Mouse (Mus musculus) lung, embryonic 14.5 days (tissue): ENCODE data around the gene Ppfibp1. TPM values are rescaled to one million over a fixed set of nuclear protein-coding genes. Genes with fewer than 3 reads are reported as not detected.

Experiments used
- ATAC-seq: fragments of 200-750 bp; cut with Nextera tagmentation; 2 replicates; pipeline ENCODE4 v1.8.0; 2017; ENCODE audit warnings: mild to moderate bottlenecking, moderate TSS enrichment, moderate library complexity; ENCODE audit not compliant: insufficient read depth
- DNase-seq: peaks from one replicate; pipeline ENCODE4 v3.0.0-alpha.2; 2015
- H3K27ac ChIP-seq: fragments of 300-500 bp; sonication (generic); 2 replicates; pipeline ENCODE4 v1.5.1; 2014; ENCODE audit warnings: low read depth, mild to moderate bottlenecking, moderate library complexity
- H3K27me3 ChIP-seq: fragments of 300-500 bp; sonication (generic); 2 replicates; pipeline ENCODE4 v1.6.1; 2014; ENCODE audit warnings: low read length, control low read depth; ENCODE audit not compliant: insufficient read depth
- H3K36me3 ChIP-seq: fragments of 300-500 bp; sonication (generic); 2 replicates; pipeline ENCODE4 v1.6.1; 2014; ENCODE audit warnings: control low read depth; ENCODE audit not compliant: insufficient read depth
- H3K4me1 ChIP-seq: fragments of 300-500 bp; sonication (generic); 2 replicates; pipeline ENCODE4 v1.6.1; 2014; ENCODE audit warnings: antibody characterized with exemption, control low read depth; ENCODE audit not compliant: insufficient read depth
- H3K4me2 ChIP-seq: fragments of 300-500 bp; sonication (generic); 2 replicates; pipeline ENCODE4 v1.6.1; 2014; ENCODE audit warnings: mild to moderate bottlenecking
- H3K4me3 ChIP-seq: fragments of 300-500 bp; sonication (generic); 2 replicates; pipeline ENCODE4 v1.5.1; 2014; ENCODE audit warnings: low read depth, low read length
- H3K9ac ChIP-seq: fragments of 300-500 bp; sonication (generic); 2 replicates; pipeline ENCODE4 v1.6.1; 2014
- H3K9me3 ChIP-seq: fragments of 300-500 bp; sonication (generic); 2 replicates; pipeline ENCODE4 v1.6.1; 2016; ENCODE audit warnings: low read depth, low read length, control low read depth
- CTCF ChIP-seq: IDR thresholded peaks from 2 replicates; pipeline ENCODE4 v1.5.1; 2016; ENCODE audit warnings: antibody characterized with exemption, low read depth
- WGBS: fragments of 180-500 bp; shearing (Covaris S2); extraction: QIAGEN DNeasy Blood & Tissue Kit; methylation state at CpG from one replicate; pipeline ENCODE4 v1.1.7; 2014; 5-methylcytosine and 5-hydroxymethylcytosine counted together
- polyA plus RNA-seq: library from polyadenylated mRNA; unstranded; fragments of >200 nt; fragmentation: Nextera tagmentation; extraction: Ambion mirVana; gene quantifications from 2 replicates; pipeline ENCODE4 v1.2.1, GENCODE M21; 2014

The Ppfibp1 gene
- polyA plus RNA-seq, 1 experiment from 2014 or later = 52.5 TPM

DNA sequence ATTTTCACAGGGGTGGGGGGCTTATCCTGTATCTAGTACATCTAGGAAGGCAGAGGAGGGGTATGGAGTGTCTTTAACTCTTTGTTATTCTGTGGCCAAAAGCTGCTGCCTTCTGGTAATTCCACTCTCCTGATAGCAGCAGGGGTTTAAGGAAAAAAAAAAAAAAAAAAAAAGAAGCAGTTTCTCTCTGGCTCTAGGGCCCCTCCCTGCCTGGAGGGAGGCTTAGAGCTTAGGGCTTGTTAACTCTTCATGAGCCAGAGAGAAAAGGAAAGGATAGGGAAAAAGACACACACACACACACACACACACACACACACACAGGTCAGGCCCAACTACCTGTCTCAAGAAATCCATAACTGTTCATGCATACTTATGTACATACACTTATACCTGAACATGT is 85.5 kb downstream of the Ppfibp1 start:
- Histone ChIP-seq H3K4me3 (no peak overlapping the region), H3K36me3 (peaks cover 8% of the 10 kb centered on the region; the same call in 1 of the 2 replicates), H3K9me3 (no peaks in the 10 kb centered on the region), H3K27me3 (no peaks in the 10 kb centered on the region), H3K4me2 (no peak overlapping the region), H3K27ac (no peak overlapping the region), H3K4me1 (0 out of 2 replicates have a peak, but pooled peaks cover 2% of the 10 kb centered on the region), H3K9ac (no peak overlapping the region)
- ATAC-seq = no peak
- no peak for DNase-seq
- no peak for TF ChIP-seq CTCF

DNA sequence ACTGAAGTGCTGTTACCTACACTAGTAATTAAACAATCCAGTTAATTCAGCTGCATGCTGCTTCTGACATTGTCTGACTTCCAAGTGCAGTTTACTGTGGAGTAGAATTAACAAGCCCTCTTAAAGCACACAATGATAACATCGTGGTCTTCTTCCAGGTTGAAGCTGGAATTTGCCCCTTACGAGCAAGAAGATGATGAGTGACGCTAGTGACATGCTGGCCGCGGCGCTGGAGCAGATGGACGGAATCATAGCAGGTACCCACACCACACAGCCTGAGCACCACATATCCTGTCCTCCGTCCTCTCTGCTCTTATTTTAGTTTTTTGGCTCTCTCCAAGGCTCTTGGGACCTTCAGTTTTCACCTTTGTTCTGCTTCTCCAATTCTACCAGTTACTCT is 88.2 kb downstream of the Ppfibp1 start:
- ATAC-seq (no peak), DNase-seq (no peak)
- H3K4me3 ChIP-seq = no peak overlapping the region
- WGBS = 74% methylated on average over 8 of the region's 8 CpGs
- H3K27me3 ChIP-seq = no peaks in the 10 kb centered on the region
- no peak overlapping the region for H3K9ac ChIP-seq
- no peak overlapping the region for H3K4me2 ChIP-seq
- no peak for TF ChIP-seq CTCF
- H3K4me1 ChIP-seq = 0 out of 2 replicates have a peak, but pooled peaks cover 7% of the 10 kb centered on the region
- H3K9me3 ChIP-seq = no peaks in the 10 kb centered on the region
- peaks cover 10% of the 10 kb centered on the region; the same call in 1 of the 2 replicates for H3K36me3 ChIP-seq
- H3K27ac ChIP-seq = no peak overlapping the region

DNA sequence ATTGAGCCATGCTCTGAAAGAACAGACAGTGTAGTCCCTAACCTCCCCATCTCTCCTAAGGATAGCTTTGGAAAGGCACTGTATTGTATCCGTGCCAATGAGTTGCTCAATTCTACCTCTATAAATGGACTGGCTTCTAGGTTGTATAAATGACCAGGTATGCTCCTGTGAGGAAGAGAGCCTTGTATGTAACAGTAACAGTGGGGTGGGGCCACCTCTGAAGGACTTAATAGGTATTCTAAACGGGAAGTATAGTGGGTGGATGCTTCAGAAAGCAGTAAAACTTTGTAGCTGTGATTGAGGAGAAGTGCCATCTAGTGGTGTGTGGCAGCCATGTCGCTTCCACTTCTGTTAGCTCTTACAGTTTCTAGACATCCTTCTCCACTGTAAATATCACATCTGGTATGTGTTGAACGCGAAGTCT is 90.4 kb downstream of the Ppfibp1 start:
- no peak overlapping the region for H3K4me3 ChIP-seq
- TF ChIP-seq CTCF = peak; percentile 63
- peaks cover 12% of the 10 kb centered on the region; the same call in 1 of the 2 replicates for H3K36me3 ChIP-seq
- no peaks in the 10 kb centered on the region for H3K27me3 ChIP-seq
- WGBS = 36% methylated on average over 5 of the region's 5 CpGs
- H3K4me1 ChIP-seq = 0 out of 2 replicates have a peak, but pooled peaks cover 7% of the 10 kb centered on the region
- ATAC-seq (peak; percentile 26; the same call in 1 of the 2 replicates), DNase-seq (peak; percentile 67)
- H3K27ac ChIP-seq = peak overlapping the region; percentile 82
- H3K4me2 ChIP-seq = no peak overlapping the region; the same call in 1 of the 2 replicates
- H3K9me3 ChIP-seq = no peaks in the 10 kb centered on the region
- H3K9ac ChIP-seq = no peak overlapping the region

DNA sequence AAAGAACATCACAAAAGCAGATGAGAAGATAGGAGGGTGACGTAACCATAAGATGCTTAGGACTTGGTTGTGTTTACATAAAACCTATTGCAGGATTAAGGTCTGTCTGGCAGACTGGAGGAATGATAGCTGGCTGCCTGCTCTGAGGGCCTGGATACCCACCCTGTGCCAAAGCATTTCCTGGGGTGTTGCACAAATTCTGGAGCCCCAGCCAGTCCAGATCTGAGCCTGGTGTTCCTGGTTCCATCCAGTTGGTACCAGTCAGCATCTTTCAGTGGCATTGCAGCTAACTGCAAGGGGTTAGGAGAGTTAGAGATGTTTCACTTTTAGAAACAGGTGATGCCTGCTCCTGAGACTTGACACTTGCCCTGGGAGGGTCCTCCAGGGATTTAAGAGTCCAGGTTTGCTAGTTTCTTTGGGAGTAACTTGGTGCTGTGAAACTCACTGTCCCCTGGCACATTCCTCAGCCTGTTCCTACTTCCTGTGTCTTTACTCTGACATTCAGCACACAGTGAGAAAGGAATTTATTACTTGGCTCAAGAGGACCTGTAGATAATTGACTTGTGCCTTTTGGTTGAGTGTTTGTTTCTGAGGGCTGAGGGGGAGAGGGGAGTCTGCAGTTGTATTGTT is 90.9 kb downstream of the Ppfibp1 start:
- Histone ChIP-seq H3K4me2 (peak overlapping the region; percentile 10; the same call in 1 of the 2 replicates), H3K36me3 (peaks cover 12% of the 10 kb centered on the region; the same call in 1 of the 2 replicates), H3K9me3 (no peaks in the 10 kb centered on the region), H3K4me3 (no peak overlapping the region), H3K4me1 (0 out of 2 replicates have a peak, but pooled peaks cover 7% of the 10 kb centered on the region), H3K9ac (no peak overlapping the region; the same call in 1 of the 2 replicates), H3K27ac (peak overlapping the region; percentile 82), H3K27me3 (no peaks in the 10 kb centered on the region)
- TF ChIP-seq CTCF = no peak
- DNase-seq = peak; percentile 53
- 21% methylated on average over 1 of the region's 1 CpGs for whole genome bisulfite sequencing
- ATAC-seq = peak; percentile 77

DNA sequence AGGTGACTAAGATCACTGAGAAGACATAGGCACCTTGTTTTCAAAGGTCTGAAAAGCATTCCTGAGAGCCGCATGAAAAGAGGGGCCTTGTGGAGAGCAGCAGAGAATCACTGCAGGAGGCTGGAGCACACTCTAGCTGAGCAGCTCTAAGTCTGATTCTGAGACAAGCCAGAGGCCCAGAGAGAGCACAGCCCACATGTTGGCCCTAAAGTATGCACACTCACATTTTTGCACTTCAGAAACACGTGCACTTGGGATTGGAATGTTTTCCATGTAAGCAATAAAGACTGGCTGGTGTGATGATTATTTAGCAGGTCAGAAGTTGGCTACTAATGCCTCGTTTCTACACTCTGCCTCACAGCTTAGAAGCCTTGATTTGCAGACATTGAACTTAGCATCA is 91.7 kb downstream of the Ppfibp1 start:
- peak; percentile 79 for ATAC-seq
- no peak for TF ChIP-seq CTCF

DNA sequence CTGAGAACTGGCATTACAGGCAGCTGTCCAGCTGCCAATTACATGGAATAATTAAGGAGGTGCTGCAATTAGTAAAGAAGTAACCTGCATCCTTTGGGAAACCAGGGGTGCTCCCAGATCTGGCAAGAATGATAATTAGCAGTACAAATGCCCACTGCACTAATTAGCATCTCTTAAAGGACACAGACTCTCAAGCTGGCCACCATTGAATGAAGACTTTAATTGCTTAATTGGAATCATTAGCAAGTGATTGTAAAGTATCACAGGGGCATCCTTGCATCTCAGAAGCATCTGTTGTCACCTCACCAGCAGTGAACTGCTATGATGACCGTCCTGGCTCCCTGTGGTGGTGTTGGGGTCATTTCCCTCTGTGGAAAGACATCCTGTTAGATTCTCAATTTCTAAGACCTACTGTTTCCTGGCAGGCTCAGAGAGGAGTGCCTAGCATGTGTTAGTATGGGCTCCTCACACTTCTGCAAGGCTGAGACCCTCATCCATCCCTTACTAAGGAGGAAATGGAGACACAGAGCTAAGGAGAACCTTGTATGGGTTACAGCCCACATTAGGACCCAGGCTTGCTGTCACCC is 93.1 kb downstream of the Ppfibp1 start:
- Histone ChIP-seq H3K4me1 (0 out of 2 replicates have a peak, but pooled peaks cover 7% of the 10 kb centered on the region), H3K27ac (no peak overlapping the region), H3K36me3 (peaks cover 12% of the 10 kb centered on the region; the same call in 1 of the 2 replicates), H3K27me3 (no peaks in the 10 kb centered on the region), H3K9me3 (no peaks in the 10 kb centered on the region), H3K4me2 (no peak overlapping the region), H3K4me3 (no peak overlapping the region), H3K9ac (no peak overlapping the region)
- no peak for TF ChIP-seq CTCF
- 63% methylated on average over 1 of the region's 1 CpGs for WGBS
- no peak for DNase-seq
- ATAC-seq = no peak

More for the DNA sequence above, 91.7 kb downstream of the Ppfibp1 start:
- peaks cover 12% of the 10 kb centered on the region; the same call in 1 of the 2 replicates for H3K36me3 ChIP-seq
- peak overlapping the region; percentile 82 for H3K27ac ChIP-seq
- H3K9ac ChIP-seq = no peak overlapping the region
- H3K9me3 ChIP-seq = no peaks in the 10 kb centered on the region
- DNase-seq = peak; percentile 59
- no peaks in the 10 kb centered on the region for H3K27me3 ChIP-seq
- H3K4me3 ChIP-seq = no peak overlapping the region
- H3K4me2 ChIP-seq = no peak overlapping the region; the same call in 1 of the 2 replicates
- H3K4me1 ChIP-seq = 0 out of 2 replicates have a peak, but pooled peaks cover 7% of the 10 kb centered on the region
- WGBS = 27% methylated on average over 3 of the region's 3 CpGs

DNA sequence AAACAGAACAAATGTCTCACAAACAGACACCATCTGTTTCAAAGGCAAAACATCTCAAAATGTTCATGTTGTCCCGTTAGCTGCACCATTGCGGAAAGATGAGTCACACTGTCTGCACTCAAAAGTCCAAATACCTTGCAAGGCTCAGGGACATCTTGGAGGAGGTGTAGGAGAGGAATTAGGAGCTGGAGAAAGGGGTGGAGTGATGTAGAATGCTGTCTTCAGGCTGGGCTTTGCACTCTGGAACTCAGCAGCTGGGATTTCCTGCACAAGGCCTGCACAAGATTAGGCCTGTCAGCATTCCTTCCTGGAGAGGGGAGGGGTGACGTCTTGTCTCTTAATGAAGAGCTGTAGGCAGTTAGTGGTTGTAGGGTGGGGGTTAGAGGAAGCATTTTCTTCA is 96.3 kb downstream of the Ppfibp1 start:
- TF ChIP-seq CTCF = no peak
- DNase-seq = peak; percentile 36
- Histone ChIP-seq H3K9ac (no peak overlapping the region), H3K4me2 (no peak overlapping the region), H3K27ac (no peak overlapping the region), H3K9me3 (no peaks in the 10 kb centered on the region), H3K4me1 (no peaks in the 10 kb centered on the region), H3K27me3 (no peaks in the 10 kb centered on the region), H3K4me3 (no peak overlapping the region), H3K36me3 (0 out of 2 replicates have a peak, but pooled peaks cover 4% of the 10 kb centered on the region)
- ATAC-seq = no peak
- WGBS = 72% methylated on average over 3 of the region's 3 CpGs
